Mouse (Mus musculus): ENCODE data around the gene Osgin1.

DNA sequence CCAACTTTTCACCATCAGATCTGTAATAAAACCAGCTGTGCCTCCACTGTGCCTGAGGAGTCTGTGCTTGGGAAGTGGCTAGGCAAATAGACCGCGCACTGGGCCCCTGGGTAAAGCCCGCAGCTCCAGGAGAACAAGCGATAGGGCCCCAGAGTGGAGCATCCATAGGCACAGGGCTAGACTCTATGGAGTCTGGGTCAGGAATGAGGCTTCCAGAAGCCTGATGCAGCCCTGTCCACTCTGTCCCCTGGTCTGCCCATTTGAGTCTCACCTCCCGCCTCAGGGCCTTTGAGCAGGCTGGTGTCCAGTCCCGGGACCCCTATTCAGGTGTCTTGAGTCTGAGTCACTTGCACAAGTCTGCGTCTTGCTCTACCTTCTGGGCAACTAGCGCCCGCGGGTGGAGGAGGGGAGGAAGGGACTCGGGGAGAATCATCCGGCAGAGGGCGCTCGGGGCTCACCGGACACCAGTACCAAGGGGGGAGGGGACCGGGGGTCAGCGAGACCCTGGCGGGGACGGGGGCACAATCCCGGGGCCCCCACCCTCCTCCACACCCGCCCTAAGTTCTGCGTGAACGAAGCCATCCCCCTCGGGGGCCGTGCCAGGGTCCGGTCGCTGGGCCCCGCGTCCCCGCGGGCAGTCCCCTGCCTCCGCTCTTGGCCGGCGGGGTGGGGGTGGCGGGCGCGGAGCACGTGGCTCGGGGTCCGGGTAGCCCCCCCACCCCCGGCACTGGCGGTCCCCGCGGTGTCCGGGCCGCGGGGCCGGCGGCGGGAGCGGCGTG lies 12.5 kb downstream of the Osgin1 start, which contains the start of gene Necab2:
- TF ChIP-seq CTCF (conservative IDR thresholded peaks at IDR 0.05; ENCODE audit: insufficient read depth, insufficient read length, low read depth, low read length) (peak; percentile 70), POLR2A (IDR thresholded peaks at IDR 0.05; ENCODE audit: low read depth, low read length) (no peak)
